Mouse (Mus musculus) cerebellum, adult 2 months (tissue): Measurements from ENCODE around the gene Qrich2.

ENCODE experiments used
- CTCF ChIP-seq: fragments of 200-500 bp; IDR thresholded peaks from 2 replicates; pipeline ENCODE4 v1.5.1; 2011; ENCODE audit warnings: low read depth, mild to moderate bottlenecking, control low read depth, low read length, moderate library complexity, borderline replicate concordance; ENCODE audit not compliant: insufficient read depth
- POLR2A ChIP-seq: fragments of 200-500 bp; IDR thresholded peaks from 2 replicates; pipeline ENCODE4 v1.6.1; 2011; ENCODE audit warnings: low read length, control low read depth, borderline replicate concordance; ENCODE audit not compliant: insufficient read depth

DNA sequence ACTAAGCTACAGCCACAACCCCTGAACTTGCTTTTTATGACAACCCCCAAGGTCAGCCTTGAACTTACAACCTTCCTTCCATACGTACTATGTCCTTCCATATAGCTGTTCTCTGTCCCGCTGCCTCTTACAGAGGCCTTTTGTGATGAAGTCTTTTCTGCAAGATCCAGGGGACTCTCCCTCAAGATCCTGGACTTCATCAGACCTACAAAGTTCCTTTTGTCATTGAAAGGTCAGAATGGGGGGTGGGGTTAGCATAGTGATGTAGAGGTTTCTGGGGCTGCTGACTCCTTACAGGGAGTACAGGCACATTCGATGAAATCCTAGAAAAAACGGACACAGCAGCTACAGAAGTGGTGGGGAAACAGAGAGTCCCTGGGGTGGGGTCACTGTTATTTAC, 6.3 kb downstream of the Qrich2 start:
- TF ChIP-seq CTCF (no peak), POLR2A (no peak)
